Mouse (Mus musculus) Patski (cell line): ENCODE data around the gene Ntng2. TPM values are rescaled to one million over a fixed set of nuclear protein-coding genes. Genes with fewer than 3 reads are reported as not detected.
A peak's percentile ranks its signal among the peaks of the same experiment; 100 is the strongest.

Source experiments
- ATAC-seq: fragments of 100-300 bp; one replicate; pipeline ENCODE4 v1.8.0; 2021
- CTCF ChIA-PET: fragments of 350-600 bp; sonication (Branson Sonifier 250); formaldehyde crosslinking; loops from one replicate; lab custom pipeline; 2022; ENCODE audit warnings: inconsistent platforms; lab: Charles Lee
- POLR2A ChIA-PET: fragments of 350-600 bp; sonication (Branson Sonifier 250); formaldehyde crosslinking; loops from one replicate; lab custom pipeline; 2022; ENCODE audit warnings: antibody characterized with exemption, inconsistent platforms; lab: Charles Lee
- DNase-seq: peaks from one replicate; pipeline ENCODE4 v3.0.0-alpha.2; 2011; ENCODE audit warnings: low read depth, low spot score
- H3K27me3 ChIP-seq: fragments of 371-371 bp; one replicate; pipeline ENCODE4 v1.5.1; 2021
- CTCF ChIP-seq: fragments of 100-300 bp; IDR thresholded peaks from one replicate; pipeline ENCODE4 v1.5.1; 2021
- in situ Hi-C: fragments of 300-500 bp; cut with MboI; formaldehyde crosslinking; loops from 3 replicates; pipeline ENCODE4 v1.11.1; 2018; ENCODE audit warnings: low pct_unique_long_range_greater_than_20kb, mixed read lengths
- polyA plus RNA-seq: library from polyadenylated mRNA; unstranded; gene quantifications from one replicate; pipeline ENCODE4 v1.2.3, GENCODE M21; 2021

The Ntng2 gene
- polyA plus RNA-seq, 1 experiment from 2014 or later: 16.8 TPM

DNA sequence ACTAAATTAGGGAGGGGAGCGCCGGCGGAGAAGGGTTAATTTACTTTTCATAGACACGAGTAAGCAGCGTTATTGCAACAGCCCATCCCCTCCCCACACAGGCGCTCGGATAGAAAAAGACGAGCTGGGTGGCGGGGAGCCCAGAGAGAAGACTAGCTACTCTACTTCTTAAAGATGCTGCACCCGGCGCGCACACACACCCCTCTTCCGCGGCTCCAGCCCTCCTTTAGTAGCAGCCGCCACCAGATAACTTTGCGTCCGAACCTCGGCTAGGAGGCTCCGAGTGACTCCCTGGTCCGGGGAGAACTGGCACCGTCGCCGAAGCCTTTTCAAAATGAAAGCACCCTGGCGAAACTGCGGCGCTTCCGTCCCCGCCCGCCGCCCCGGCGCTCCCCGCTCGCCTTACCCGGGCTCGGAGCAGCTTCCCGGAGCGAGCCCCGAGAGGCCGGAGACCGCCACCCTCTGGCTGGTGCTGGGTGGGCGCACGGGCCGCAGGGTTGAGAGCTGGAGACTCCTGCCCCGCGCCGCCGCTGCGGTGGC lies 676 bp downstream of the Ntng2 start:
- POLR2A ChIA-PET: interaction anchor here (1.4 kb wide), 1 partner anchor 301 kb away, joined by 4 read pairs; no protein-coding TSS in a partner anchor
- CTCF ChIA-PET: interaction anchor here (0.6 to 1.7 kb wide), 3 partner anchors 10 to 369 kb away, joined by 3 to 6 read pairs (median 3); no protein-coding TSS in a partner anchor
- in situ Hi-C loops: no loop called here
- DNase-seq (no peak), ATAC-seq (peak; percentile 10)
- TF ChIP-seq CTCF: no peak
- no peaks in the 10 kb centered on the region for H3K27me3 ChIP-seq

DNA sequence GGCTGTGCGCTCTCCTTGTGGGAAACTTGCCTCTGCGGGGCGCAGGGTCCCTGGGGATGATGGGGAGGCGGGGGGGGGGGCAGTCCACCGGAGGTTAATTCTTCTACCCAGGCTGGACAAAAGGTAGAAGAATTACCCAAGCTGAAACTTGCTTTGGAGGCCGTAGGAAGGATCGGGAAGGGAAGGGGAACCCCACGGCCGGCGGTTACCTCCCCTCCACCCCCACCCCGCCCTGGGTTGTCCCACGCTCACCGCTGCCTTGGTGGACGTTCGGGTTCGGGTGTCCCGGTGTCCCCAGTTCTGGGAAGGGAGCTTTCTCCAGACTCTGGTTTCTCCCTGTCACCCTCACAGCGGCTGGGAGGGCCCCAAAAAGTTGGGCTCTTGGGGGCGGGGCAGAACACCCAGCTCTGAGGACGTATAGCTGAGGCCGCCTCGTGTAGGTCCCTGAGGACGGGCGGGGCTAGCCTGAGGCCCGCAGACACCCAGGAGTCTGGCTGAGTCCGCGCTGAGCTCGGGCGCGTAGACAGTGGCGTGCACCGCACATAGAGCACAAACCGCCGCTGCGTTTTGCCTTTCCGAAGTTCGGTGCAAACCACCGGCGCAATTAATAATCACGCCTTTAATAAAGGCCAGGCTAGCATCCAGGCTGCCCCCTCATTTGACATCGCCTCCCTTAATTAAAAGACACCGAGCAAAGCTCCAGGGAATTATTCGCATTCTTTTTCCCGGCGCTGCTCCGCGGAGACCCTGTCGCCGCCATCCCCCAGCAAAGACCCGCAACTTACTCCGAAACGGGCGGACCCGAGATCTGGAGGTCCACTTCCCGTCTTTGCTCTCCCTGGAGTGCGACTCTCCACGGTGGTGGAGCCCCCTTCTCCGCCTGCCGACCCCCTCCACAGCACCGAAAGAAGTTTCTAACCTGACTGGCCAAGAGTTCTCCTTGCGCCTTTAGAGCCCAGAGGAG lies 1.4 kb downstream of the Ntng2 start:
- no peak for TF ChIP-seq CTCF
- ATAC-seq: no peak
- in situ Hi-C loops: no loop called here
- ChIA-PET POLR2A (interaction anchor here (1.4 kb wide), 1 partner anchor 302 kb away, joined by 4 read pairs; no protein-coding TSS in a partner anchor), CTCF (interaction anchor here (1.0 to 1.7 kb wide), 2 partner anchors 9 to 14 kb away, joined by 3 to 6 read pairs; no protein-coding TSS in a partner anchor)
- H3K27me3 ChIP-seq: no peaks in the 10 kb centered on the region
- DNase-seq: no peak

DNA sequence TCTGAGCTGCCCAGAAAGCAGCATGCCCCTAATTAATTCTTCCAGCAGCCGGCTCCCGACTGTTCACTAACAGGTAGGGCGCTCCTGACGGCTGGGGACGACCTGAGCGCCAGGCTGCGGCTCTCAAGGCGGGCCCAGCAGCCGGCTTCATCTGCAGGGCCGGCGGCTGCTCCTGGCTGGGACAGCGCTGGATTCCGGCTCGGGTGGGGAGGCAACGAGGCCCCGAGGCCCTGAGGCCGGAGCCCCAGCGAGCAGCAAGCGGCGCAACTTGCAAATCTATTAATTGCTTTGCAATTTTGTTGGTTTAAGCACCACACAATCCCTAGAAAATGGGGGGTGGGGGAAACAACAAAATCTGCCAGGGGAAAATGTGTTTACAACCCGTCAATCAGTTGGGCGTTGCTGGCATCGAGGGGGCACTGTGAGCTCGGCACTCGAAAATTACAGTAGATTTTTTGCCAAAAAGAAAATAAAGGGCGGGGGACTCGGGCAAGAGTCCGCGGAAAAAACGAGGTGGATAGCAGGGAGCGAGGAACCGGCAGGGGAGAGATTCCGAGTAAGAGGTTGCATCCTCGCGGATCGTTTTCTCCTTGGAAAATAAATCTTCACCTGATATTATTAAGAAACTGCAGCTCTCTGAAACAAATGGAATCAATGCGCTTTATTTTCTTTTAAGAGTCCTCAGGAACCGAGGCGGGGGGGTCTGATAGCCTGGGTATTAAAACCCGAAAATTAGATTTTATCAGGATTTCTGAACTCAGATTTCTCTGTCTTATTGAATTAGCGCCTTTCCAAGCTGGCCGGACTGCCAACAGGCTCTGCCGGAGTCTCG lies 2.3 kb downstream of the Ntng2 start:
- POLR2A ChIA-PET: interaction anchor here (0.7 kb wide), 1 partner anchor 43 kb away, joined by 3 read pairs; no protein-coding TSS in a partner anchor
- CTCF ChIA-PET: no interaction called here
- H3K27me3 ChIP-seq: no peaks in the 10 kb centered on the region
- DNase-seq (no peak), ATAC-seq (no peak)
- in situ Hi-C loops: no loop called here
- TF ChIP-seq CTCF: no peak

DNA sequence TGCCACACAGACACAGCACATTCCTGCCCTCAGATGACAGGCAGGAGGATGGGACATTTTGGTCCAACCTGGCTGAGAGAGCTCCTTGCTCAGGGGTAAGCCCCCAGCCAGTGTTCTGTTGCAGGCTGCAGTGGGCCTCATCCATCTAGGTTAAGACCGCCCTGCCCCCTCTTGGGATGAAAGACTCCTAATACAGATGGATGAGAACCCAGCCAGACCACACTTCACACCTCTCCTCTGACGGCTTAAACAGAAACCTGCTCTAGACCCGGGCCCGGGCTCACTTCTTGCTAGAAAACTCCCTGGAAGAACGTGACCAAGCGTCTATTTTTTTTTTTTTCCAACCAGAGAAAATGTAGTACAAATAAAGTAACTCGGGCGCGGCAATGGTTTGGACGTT lies 3.0 kb downstream of the Ntng2 start:
- TF ChIP-seq CTCF: no peak
- POLR2A ChIA-PET: interaction anchor here (0.7 kb wide), 1 partner anchor 42 kb away, joined by 3 read pairs; no protein-coding TSS in a partner anchor
- in situ Hi-C loops: no loop called here
- H3K27me3 ChIP-seq: no peaks in the 10 kb centered on the region
- CTCF ChIA-PET: no interaction called here
- DNase-seq: no peak
- no peak for ATAC-seq

DNA sequence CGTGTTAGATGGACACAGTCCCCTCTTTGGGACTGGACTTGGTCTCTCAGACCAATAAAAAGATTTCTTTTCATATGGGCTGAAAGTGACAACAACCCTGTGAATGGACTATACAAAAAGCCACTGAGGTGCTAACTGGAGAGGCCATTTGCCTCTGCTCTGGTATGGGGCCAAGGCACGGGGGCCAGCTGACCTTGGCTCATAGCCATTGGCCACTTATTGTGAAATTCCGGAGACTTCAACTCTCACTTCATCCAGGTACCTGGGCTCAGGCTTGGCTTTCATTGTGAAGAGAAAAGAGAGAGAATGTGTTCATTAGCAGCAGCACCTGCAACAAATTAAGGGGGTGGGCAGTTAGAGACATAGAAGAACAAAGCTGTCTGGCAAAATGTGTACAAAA lies 4.3 kb downstream of the Ntng2 start:
- POLR2A ChIA-PET: no interaction called here
- ATAC-seq: no peak
- CTCF ChIA-PET: interaction anchor here (1.9 kb wide), 1 partner anchor 11 kb away, joined by 7 read pairs; no protein-coding TSS in a partner anchor

GRCm38 (mm10) chr2:29247386-29247785 lies 5.4 kb downstream of the Ntng2 start:
- CTCF ChIA-PET: interaction anchor here (1.9 kb wide), 1 partner anchor 10 kb away, joined by 7 read pairs; no protein-coding TSS in a partner anchor
- no peak for DNase-seq
- TF ChIP-seq CTCF: no peak
- no peaks in the 10 kb centered on the region for H3K27me3 ChIP-seq
- POLR2A ChIA-PET: interaction anchor here (0.9 kb wide), 1 partner anchor 15 kb away, joined by 3 read pairs; no protein-coding TSS in a partner anchor
- in situ Hi-C loops: no loop called here
- no peak for ATAC-seq

More for the DNA sequence above, 4.3 kb downstream of the Ntng2 start:
- DNase-seq: no peak
- no peak for TF ChIP-seq CTCF
- H3K27me3 ChIP-seq: no peaks in the 10 kb centered on the region
- in situ Hi-C loops: no loop called here

GRCm38 (mm10) chr2:29246891-29247290 lies 5.9 kb downstream of the Ntng2 start:
- no peaks in the 10 kb centered on the region for H3K27me3 ChIP-seq
- in situ Hi-C loops: no loop called here
- no peak for TF ChIP-seq CTCF
- no peak for ATAC-seq
- no peak for DNase-seq
- CTCF ChIA-PET: interaction anchor here (1.1 to 1.9 kb wide), 2 partner anchors 9 to 10 kb away, joined by 3 to 7 read pairs; no protein-coding TSS in a partner anchor
- POLR2A ChIA-PET: interaction anchor here (0.9 kb wide), 1 partner anchor 15 kb away, joined by 3 read pairs; no protein-coding TSS in a partner anchor

- DNase-seq (no peak), ATAC-seq (no peak)
- in situ Hi-C loops: no loop called here
- ChIA-PET POLR2A (interaction anchor here (0.9 to 1.0 kb wide), 2 partner anchors 14 to 427 kb away, joined by 3 read pairs; no protein-coding TSS in a partner anchor), CTCF (interaction anchor here (1.1 kb wide), 1 partner anchor 9 kb away, joined by 3 read pairs; no protein-coding TSS in a partner anchor)
- no peaks in the 10 kb centered on the region for H3K27me3 ChIP-seq
- no peak for TF ChIP-seq CTCF
Observed at GRCm38 (mm10) chr2:29246275-29246674, 6.5 kb downstream of the Ntng2 start.

DNA sequence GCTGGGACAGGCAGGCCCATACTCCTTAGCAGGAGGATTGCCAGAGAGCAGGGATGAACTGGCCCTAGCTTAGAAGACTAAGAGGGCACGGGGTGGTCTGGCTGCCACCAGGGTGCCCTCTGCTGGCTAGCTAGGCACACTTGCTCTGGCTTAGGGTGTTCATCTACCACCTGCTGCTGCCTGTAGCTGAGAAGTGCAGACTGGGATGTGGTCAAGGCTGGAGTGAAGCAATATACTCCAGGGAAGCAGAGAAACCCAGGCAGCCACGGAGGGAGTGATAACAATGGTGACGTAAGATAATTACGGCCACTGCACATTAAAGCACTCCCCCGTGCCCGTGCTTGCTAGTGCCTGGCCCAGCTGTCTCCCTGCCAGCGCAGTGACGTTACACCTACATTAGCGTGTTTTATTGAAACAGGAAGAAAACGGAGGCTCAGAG lies 7.4 kb downstream of the Ntng2 start:
- POLR2A ChIA-PET: interaction anchor here (1.0 kb wide), 2 partner anchors 174 to 428 kb away, joined by 3 read pairs; no protein-coding TSS in a partner anchor
- in situ Hi-C loops: no loop called here
- no peak for ATAC-seq
- no peak for TF ChIP-seq CTCF
- DNase-seq: no peak
- no peaks in the 10 kb centered on the region for H3K27me3 ChIP-seq
- CTCF ChIA-PET: no interaction called here
